Mouse (Mus musculus): ENCODE measurements at regions not wholly inside any gene's neighbourhood (a gene's known extent, or its start where the extent isn't known, plus 50 kb on each side); places are given as distances from the start of the nearest gene placed in this dataset.
A peak's percentile ranks its signal among the peaks of the same experiment; 100 is the strongest.
"Not testable (repeated sequence)": the region's sequence is repeated elsewhere in the genome, so short reads cannot be mapped to it uniquely, and the experiment has no call there.

GRCm38 (mm10) chr2:8877855-8878254 is 1003.2 kb upstream of the 4930412O13Rik start:
- DNase-seq: no peak

- peak; percentile 34 for DNase-seq
These were observed 968.6 kb upstream of the 4930412O13Rik start for GRCm38 (mm10) chr2:8912417-8912816.

- no peak for DNase-seq
These were observed 956.2 kb upstream of the 4930412O13Rik start for GRCm38 (mm10) chr2:8924856-8925255.

GRCm38 (mm10) chr2:8941574-8941973 is 939.5 kb upstream of the 4930412O13Rik start:
- DNase-seq: no peak

- DNase-seq: no peak
These were observed 922.1 kb upstream of the 4930412O13Rik start for GRCm38 (mm10) chr2:8958938-8959337.

GRCm38 (mm10) chr2:8964952-8965668 is 915.9 kb upstream of the 4930412O13Rik start:
- no peak for DNase-seq

GRCm38 (mm10) chr2:8975635-8976034 is 905.4 kb upstream of the 4930412O13Rik start:
- no peak for DNase-seq

- no peak for DNase-seq
These were observed 868.7 kb upstream of the 4930412O13Rik start for GRCm38 (mm10) chr2:9012326-9012725.

GRCm38 (mm10) chr2:9033079-9033478 is 848.0 kb upstream of the 4930412O13Rik start:
- no peak for DNase-seq

GRCm38 (mm10) chr2:9042355-9042754 is 838.7 kb upstream of the 4930412O13Rik start:
- not testable (repeated sequence) for DNase-seq

- no peak for DNase-seq
These were observed 833.1 kb upstream of the 4930412O13Rik start for GRCm38 (mm10) chr2:9047980-9048379.

GRCm38 (mm10) chr2:9073851-9074250 is 807.2 kb upstream of the 4930412O13Rik start:
- no peak for DNase-seq

- DNase-seq: no peak
These were observed 802.9 kb upstream of the 4930412O13Rik start for GRCm38 (mm10) chr2:9078158-9078557.

GRCm38 (mm10) chr2:9081746-9082145 is 799.3 kb upstream of the 4930412O13Rik start:
- DNase-seq: no peak

- no peak for DNase-seq
These were observed 785.7 kb upstream of the 4930412O13Rik start for GRCm38 (mm10) chr2:9095317-9095716.

- DNase-seq: no peak
These were observed 764.4 kb upstream of the 4930412O13Rik start for GRCm38 (mm10) chr2:9116697-9117096.

GRCm38 (mm10) chr2:9117523-9117922 is 763.5 kb upstream of the 4930412O13Rik start:
- DNase-seq: no peak

- DNase-seq: no peak
These were observed 744.1 kb upstream of the 4930412O13Rik start for GRCm38 (mm10) chr2:9136963-9137362.

GRCm38 (mm10) chr2:9141411-9141810 is 739.6 kb upstream of the 4930412O13Rik start:
- no peak for DNase-seq

GRCm38 (mm10) chr2:9155604-9156003 is 725.4 kb upstream of the 4930412O13Rik start:
- DNase-seq: no peak

- no peak for DNase-seq
These were observed 720.9 kb upstream of the 4930412O13Rik start for GRCm38 (mm10) chr2:9160181-9160580.

GRCm38 (mm10) chr2:9163819-9164560 is 717.1 kb upstream of the 4930412O13Rik start:
- DNase-seq: no peak

GRCm38 (mm10) chr2:9182127-9182526 is 698.9 kb upstream of the 4930412O13Rik start:
- peak; percentile 44 for DNase-seq

GRCm38 (mm10) chr2:9184243-9184642 is 696.8 kb upstream of the 4930412O13Rik start:
- DNase-seq: no peak

Measured in lung, postnatal 10 days (tissue).